Mouse (Mus musculus): Measurements from ENCODE around the gene Ube4a.

DNA sequence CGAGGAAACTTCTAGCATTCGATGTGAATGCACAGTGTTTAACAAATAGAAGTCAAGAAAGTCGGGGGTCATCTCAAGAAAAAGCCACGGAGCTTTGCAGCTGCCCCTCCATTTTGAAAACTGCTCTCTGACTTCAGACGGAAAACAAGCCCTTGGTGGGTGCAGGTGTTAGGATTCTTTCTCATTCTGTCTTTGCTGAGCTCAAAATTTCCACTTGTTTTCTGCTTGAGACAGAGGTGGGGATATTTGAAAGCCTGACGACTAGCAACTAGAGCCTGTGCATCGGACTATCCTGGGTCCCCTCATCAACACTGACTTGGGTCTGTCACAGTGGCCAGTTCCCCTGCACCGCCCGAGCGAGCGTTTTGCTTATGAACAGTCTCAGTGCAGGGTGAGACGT is 42.0 kb upstream of the Ube4a start:
- TF ChIP-seq CTCF (IDR thresholded peaks at IDR 0.05; ENCODE audit: control insufficient read depth, insufficient read depth, insufficient read length) (no peak), MAX (IDR thresholded peaks at IDR 0.05) (no peak), USF1 (IDR thresholded peaks at IDR 0.05; ENCODE audit: low read depth) (no peak)
